Mouse (Mus musculus) stomach, postnatal 0 days (tissue): ENCODE results near the gene Spint2. TPM values are rescaled to one million over a fixed set of nuclear protein-coding genes. Genes with fewer than 3 reads are reported as not detected.

Experiments
- ATAC-seq: fragments of 200-750 bp; cut with Nextera tagmentation; 2 replicates; pipeline ENCODE4 v1.8.0; 2017; ENCODE audit not compliant: low FRiP score, low TSS enrichment
- DNase-seq: peaks from one replicate; pipeline ENCODE4 v3.0.0-alpha.2; 2016; ENCODE audit warnings: low spot score
- H3K27ac ChIP-seq: fragments of 300-500 bp; sonication (generic); replicated peaks from 2 replicates; pipeline ENCODE4 v1.5.1; 2014; ENCODE audit warnings: mild to moderate bottlenecking, control low read depth
- H3K27me3 ChIP-seq: fragments of 300-500 bp; sonication (generic); 2 replicates; pipeline ENCODE4 v1.6.1; 2014; ENCODE audit warnings: low read length; ENCODE audit not compliant: control insufficient read depth, insufficient read depth
- H3K36me3 ChIP-seq: fragments of 300-500 bp; sonication (generic); 2 replicates; pipeline ENCODE4 v1.6.1; 2014; ENCODE audit warnings: low read length, mixed read lengths; ENCODE audit not compliant: control insufficient read depth, insufficient read depth
- H3K4me1 ChIP-seq: fragments of 300-500 bp; sonication (generic); replicated peaks from 2 replicates; pipeline ENCODE4 v1.6.1; 2014; ENCODE audit warnings: antibody characterized with exemption; ENCODE audit not compliant: control insufficient read depth, insufficient read depth
- H3K4me2 ChIP-seq: fragments of 300-500 bp; sonication (generic); replicated peaks from 2 replicates; pipeline ENCODE4 v1.6.1; 2014; ENCODE audit warnings: low read depth, mild to moderate bottlenecking, control low read depth, moderate library complexity
- H3K4me3 ChIP-seq: fragments of 300-500 bp; sonication (generic); 2 replicates; pipeline ENCODE4 v1.5.1; 2014; ENCODE audit warnings: low read depth, low read length, control low read depth
- H3K9ac ChIP-seq: fragments of 300-500 bp; sonication (generic); 2 replicates; pipeline ENCODE4 v1.6.1; 2014; ENCODE audit warnings: mild to moderate bottlenecking, low read length, control low read depth, mixed read lengths
- H3K9me3 ChIP-seq: fragments of 300-500 bp; sonication (generic); 2 replicates; pipeline ENCODE4 v1.6.1; 2016; ENCODE audit warnings: low read length; ENCODE audit not compliant: control insufficient read depth
- CTCF ChIP-seq: IDR thresholded peaks from 2 replicates; pipeline ENCODE4 v1.5.1; 2016; ENCODE audit warnings: antibody characterized with exemption, low read depth, mild to moderate bottlenecking, moderate library complexity
- EP300 ChIP-seq: optimal IDR thresholded peaks from 2 replicates; pipeline ENCODE3; 2016; ENCODE audit warnings: antibody characterized with exemption
- WGBS: fragments of 180-500 bp; shearing (Covaris S2); extraction: QIAGEN DNeasy Blood & Tissue Kit; methylation state at CpG from one replicate; pipeline ENCODE4 v1.1.7; 2014; 5-methylcytosine and 5-hydroxymethylcytosine counted together
- polyA plus RNA-seq: library from polyadenylated mRNA; unstranded; fragments of >200 nt; fragmentation: Nextera tagmentation; extraction: Ambion mirVana; gene quantifications from 2 replicates; pipeline ENCODE4 v1.2.1, GENCODE M21; 2015

The Spint2 gene
- polyA plus RNA-seq, 1 experiment from 2014 or later: 638 TPM

DNA sequence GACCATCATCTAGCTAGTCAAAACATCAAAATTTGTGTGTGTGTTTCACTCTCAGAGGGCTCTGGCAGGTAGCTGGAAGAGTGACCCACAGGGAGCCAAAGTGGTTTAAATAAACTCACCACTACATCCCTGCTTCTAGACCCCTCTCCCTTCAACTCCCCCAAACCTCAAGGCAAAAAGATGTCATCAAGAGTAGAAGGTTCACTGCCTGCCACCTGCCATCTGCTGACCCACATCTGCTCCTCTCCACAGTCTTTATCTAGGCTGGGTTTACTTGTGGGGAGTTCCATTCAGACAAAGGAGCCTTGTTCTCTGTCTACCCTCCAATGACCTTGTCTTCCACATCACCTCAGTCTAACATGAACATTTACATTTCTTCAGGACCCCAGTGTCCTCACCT lies 2.5 kb downstream of the Spint2 start:
- ATAC-seq (no peak), DNase-seq (no peak)
- no peaks in the 10 kb centered on the region; the same call in 1 of the 2 replicates for H3K4me1 ChIP-seq
- H3K27ac ChIP-seq: no peak overlapping the region
- H3K27me3 ChIP-seq: 0 out of 2 replicates have a peak, but pooled peaks cover 2% of the 10 kb centered on the region
- no peak overlapping the region for H3K9ac ChIP-seq
- no peak overlapping the region for H3K4me3 ChIP-seq
- H3K9me3 ChIP-seq: no peaks in the 10 kb centered on the region
- peak overlapping the region; percentile 86 for H3K4me2 ChIP-seq
- H3K36me3 ChIP-seq: no peaks in the 10 kb centered on the region
- TF ChIP-seq CTCF: no peak
- no peak for TF ChIP-seq EP300

DNA sequence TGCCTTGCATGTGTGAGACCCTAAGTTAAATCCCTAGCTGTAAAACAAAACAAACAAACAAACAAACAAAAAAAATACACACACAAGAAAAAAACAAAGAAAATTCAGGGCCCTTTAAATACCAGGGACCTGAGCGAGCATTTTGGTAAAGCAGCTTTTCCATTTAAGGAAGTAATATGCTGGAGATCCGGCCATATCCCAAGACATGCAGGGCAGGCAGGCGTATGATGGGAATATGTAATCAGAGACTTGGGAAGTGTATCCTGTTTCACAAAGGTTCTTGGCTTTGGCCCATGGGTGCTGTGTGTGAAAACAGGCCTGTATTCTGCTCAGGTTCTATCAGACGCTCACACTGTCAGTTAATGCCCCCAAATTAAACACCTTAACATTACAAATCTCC lies 4.2 kb downstream of the Spint2 start:
- Histone ChIP-seq H3K9ac (no peak overlapping the region), H3K9me3 (no peaks in the 10 kb centered on the region), H3K4me3 (no peak overlapping the region), H3K36me3 (no peaks in the 10 kb centered on the region), H3K27ac (no peak overlapping the region), H3K4me1 (no peaks in the 10 kb centered on the region; the same call in 1 of the 2 replicates), H3K4me2 (no peak overlapping the region), H3K27me3 (0 out of 2 replicates have a peak, but pooled peaks cover 2% of the 10 kb centered on the region)
- ATAC-seq (no peak), DNase-seq (no peak)
- 62% methylated on average over 4 of the region's 4 CpGs for WGBS
- TF ChIP-seq CTCF (no peak), EP300 (no peak)

DNA sequence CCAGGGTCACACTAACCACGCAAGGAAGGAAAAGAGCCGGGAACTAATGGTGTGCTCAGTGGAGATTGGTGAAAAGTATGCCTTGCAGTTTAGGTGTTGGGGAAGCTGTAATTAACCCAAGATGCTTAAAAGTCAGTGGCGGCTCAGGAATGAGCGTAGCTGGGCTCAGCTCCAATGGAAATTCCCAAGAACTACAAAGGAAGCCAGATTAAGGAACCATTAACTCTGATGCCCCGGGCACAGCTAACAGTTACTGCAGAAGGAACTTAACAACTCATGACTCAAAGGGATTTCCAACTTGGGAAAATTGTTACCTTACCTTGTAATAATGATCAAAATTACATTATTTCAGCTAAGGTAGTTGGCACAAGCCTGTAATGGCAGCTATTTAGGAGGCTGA lies 5.0 kb downstream of the Spint2 start:
- 49% methylated on average over 5 of the region's 5 CpGs for WGBS
- H3K27ac ChIP-seq: no peak overlapping the region

DNA sequence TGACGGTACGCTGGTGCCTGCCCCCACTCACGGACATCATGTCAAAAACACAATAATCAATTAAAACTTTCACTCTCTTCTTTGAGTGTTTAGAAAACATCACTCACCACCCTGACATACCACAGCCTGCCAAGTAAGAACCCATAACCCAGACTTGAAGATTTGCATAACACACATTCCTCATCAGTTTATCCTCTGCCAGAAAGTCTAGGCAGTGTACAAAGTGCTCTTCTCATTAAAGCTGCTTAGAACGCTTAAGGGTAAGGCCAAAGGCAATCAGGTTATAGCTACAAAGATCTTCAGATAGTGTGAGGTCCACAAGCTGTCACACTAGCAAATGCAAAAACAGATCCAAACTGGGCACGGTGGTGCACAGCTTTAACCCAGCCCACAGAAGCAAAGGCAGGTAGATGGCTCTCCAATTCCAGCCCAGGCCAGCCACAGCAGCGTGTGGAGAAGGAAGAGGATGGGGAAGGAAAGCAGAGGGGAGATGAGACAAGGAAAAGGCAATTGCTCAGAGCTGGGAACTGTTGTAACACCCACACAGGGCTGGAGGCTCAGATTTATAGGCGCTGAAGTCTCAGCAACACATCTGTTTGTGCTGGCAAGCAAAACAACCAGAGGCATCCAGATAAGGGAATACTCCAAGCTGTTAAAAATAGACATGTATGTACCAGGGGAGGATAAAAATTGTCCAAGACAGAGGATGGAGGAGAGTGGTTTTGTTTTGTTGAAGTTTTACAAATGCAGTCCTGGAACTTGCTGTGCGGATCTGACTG lies 9.8 kb downstream of the Spint2 start:
- no peak overlapping the region for H3K4me3 ChIP-seq
- no peaks in the 10 kb centered on the region for H3K27me3 ChIP-seq
- no peak overlapping the region for H3K4me2 ChIP-seq
- H3K4me1 ChIP-seq: peaks cover 10% of the 10 kb centered on the region
- H3K9ac ChIP-seq: no peak overlapping the region
- no peaks in the 10 kb centered on the region for H3K36me3 ChIP-seq
- peak overlapping the region; percentile 63 for H3K27ac ChIP-seq
- WGBS: 48% methylated on average over 8 of the region's 8 CpGs
- no peak for TF ChIP-seq EP300
- no peak for TF ChIP-seq CTCF
- DNase-seq (no peak), ATAC-seq (no peak)
- no peaks in the 10 kb centered on the region for H3K9me3 ChIP-seq

More for the DNA sequence above, 5.0 kb downstream of the Spint2 start:
- Histone ChIP-seq H3K36me3 (no peaks in the 10 kb centered on the region), H3K9ac (no peak overlapping the region), H3K9me3 (no peaks in the 10 kb centered on the region), H3K4me3 (no peak overlapping the region), H3K27me3 (0 out of 2 replicates have a peak, but pooled peaks cover 2% of the 10 kb centered on the region), H3K4me1 (peaks cover 5% of the 10 kb centered on the region), H3K4me2 (no peak overlapping the region)
- no peak for TF ChIP-seq EP300
- no peak for TF ChIP-seq CTCF
- ATAC-seq (no peak), DNase-seq (no peak)

DNA sequence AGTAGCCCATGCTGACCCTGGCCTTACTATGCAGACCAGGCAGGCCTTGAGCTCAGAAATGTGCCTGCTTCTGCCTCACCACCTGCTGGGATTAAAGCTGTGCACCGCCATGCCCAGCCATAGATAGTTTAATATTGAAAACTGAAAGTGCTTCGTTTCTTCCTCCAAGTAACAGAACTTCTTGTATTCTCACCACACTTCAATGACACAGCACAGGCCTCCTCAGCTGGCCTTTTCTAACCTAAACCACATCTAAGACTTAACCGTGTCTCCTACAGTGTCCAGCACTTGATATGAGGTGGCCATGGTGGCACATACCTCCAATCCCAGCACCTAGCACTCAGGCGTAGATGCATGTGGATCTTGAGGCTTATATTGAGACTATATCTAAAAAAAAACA lies 11.3 kb downstream of the Spint2 start:
- no peak for TF ChIP-seq EP300
- no peak for TF ChIP-seq CTCF
- peaks cover 10% of the 10 kb centered on the region for H3K4me1 ChIP-seq
- ATAC-seq: no peak
- no peaks in the 10 kb centered on the region for H3K36me3 ChIP-seq
- no peak overlapping the region for H3K4me3 ChIP-seq
- no peaks in the 10 kb centered on the region for H3K27me3 ChIP-seq
- H3K9me3 ChIP-seq: no peaks in the 10 kb centered on the region
- no peak for DNase-seq
- no peak overlapping the region for H3K4me2 ChIP-seq
- H3K9ac ChIP-seq: no peak overlapping the region
- WGBS: 72% methylated on average over 4 of the region's 4 CpGs
- H3K27ac ChIP-seq: peak overlapping the region; percentile 45

DNA sequence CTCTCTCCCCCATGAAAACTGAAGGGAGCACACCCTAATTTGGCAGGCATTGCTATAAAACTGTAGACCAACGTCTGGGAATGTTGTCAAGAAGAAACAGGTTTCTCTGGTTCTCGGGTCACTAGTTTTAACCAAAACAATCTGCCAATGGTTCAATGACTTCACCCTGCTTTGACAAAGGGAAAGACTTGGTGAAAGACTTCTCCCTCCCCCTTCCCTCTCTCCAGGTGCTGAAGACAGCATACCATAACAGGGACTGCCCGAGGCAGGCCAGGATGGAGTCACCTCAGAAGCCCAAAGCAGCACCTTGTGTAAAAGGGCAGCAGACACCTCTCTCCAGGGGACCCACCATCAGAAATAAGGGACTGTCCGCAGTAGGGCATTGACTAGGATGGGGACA lies 14.8 kb downstream of the Spint2 start:
- Histone ChIP-seq H3K4me3 (no peak overlapping the region), H3K36me3 (no peaks in the 10 kb centered on the region), H3K4me1 (peaks cover 8% of the 10 kb centered on the region), H3K4me2 (no peak overlapping the region), H3K27me3 (no peaks in the 10 kb centered on the region), H3K9ac (no peak overlapping the region), H3K9me3 (no peaks in the 10 kb centered on the region), H3K27ac (0 out of 2 replicates have a peak overlapping the region, but pooled peaks have one; percentile 45)
- WGBS: 48% methylated on average over 4 of the region's 4 CpGs
- TF ChIP-seq CTCF (no peak), EP300 (peak; percentile 31)
- DNase-seq (no peak), ATAC-seq (peak; percentile 32; the same call in 1 of the 2 replicates)
